Mouse (Mus musculus) left cerebral cortex, adult 9 months (tissue): ENCODE measurements around the gene Sfxn5.

ENCODE experiments used
- DNase-seq, 2 experiments: peaks; one replicate each; pipeline ENCODE4 v3.0.0; 2022; ENCODE audit warnings: low spot score in 2 of 2

Gene Sfxn5

DNA sequence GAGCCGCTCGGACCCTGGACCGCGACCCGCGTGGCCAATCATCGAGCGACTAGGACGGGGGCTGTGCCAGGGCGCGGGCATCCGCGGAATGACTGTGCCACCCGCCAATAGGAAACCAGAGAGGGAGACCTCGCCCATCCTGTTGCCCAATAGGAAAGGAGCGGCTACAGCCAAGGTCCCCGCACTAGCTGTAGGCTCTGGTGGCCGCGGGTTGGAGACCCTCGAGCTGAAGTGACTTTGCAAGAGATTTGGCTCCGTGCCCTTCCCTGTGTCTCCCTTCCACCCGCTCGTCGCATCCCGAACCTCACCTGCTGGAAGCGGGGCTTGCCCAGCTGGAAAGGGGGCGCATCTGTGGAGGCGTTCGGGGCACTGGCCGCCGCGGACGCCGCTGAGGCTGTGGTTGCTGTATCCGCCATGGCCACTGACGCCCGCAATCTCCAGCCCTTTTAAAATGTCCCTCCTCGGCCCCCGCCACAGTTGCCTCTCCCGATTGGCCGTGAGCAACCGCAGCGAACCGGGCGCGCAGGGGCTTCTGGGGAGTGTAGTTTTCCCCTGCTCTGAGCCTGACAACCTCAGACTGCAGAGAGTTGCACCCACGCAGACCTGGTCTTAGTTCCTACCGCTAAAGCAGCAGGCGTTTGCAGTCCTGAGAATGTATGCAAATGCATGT lies at the start of gene Sfxn5:
TSS of gene Sfxn5 (minus strand) at position 423 of the 670 bp plus-strand sequence.
- peak; percentile 91 to 97 for DNase-seq

DNA sequence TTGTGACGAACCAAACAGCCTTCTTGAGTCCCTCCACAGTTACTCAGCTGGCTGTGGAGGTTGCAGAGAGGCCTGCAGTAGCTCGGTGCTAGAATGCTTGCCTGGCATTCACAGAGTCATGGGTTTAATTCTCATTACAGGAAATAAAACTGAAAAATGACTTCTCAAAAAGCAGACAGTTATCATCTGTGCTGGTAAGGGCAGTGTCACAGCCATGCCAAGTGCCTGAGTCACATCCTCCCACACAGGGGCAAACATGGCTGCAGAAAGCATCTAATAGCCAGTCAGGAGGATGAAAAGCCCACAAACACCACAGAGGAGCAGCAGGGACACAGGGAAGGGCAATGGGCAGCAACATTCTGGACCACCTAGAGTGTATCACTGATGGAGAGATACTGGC lies 49.6 kb upstream of the Sfxn5 start:
- DNase-seq, result no peak

DNA sequence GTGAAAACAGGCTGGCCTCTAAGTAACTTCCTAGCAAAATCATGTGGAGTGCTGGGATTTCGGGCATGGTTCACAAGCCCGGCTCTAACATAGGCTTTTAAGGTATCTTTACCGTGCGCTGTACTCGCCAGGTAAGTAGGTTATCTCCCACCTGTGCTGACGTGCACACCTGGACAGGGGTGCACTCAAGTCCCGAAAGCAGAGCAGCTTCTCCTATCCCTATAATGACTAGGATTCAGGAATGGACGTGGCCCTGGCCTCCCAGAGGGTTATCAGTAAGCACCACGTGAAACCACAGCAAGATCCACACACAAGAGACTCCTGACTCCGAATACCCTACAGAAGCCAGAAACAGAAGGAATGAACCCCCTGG lies 48.4 kb upstream of the Sfxn5 start:
- no peak for DNase-seq

DNA sequence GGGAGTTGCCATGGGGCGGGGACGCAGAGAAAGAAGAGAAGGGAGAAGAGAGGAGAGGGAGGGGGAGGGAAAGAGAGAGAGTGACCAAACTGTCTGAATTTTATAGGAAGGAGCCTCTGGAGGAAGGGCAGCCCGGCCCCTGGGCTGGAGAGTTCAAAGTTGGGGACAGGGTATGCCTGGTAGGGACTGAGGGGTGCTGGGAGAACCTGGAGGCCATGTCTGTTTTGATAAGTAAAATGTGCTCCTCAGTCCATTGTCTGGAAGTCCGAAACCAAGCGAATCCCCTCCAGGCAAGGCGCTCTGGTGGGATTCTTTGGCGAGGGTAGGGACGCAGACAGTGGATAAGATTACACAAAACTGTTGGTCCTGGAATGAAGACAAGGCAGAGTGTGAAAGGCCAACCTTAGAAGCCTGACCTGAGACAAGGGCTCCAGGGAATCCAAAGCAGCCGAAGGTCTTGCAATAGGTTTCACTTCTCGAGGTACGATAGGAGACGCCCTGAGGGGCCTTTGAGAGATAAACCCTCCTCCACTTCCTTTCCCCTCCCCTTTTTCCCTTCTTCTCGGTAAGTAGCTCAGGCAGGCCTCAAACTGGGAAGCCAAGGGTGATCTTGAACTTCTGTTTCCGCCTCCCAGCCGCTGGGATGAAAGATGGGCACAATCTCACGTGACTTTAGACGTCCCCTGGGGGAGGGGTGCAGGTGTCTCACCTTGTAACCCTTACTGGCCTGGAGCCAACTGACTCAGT lies 47.9 kb upstream of the Sfxn5 start:
- DNase-seq, result no peak

DNA sequence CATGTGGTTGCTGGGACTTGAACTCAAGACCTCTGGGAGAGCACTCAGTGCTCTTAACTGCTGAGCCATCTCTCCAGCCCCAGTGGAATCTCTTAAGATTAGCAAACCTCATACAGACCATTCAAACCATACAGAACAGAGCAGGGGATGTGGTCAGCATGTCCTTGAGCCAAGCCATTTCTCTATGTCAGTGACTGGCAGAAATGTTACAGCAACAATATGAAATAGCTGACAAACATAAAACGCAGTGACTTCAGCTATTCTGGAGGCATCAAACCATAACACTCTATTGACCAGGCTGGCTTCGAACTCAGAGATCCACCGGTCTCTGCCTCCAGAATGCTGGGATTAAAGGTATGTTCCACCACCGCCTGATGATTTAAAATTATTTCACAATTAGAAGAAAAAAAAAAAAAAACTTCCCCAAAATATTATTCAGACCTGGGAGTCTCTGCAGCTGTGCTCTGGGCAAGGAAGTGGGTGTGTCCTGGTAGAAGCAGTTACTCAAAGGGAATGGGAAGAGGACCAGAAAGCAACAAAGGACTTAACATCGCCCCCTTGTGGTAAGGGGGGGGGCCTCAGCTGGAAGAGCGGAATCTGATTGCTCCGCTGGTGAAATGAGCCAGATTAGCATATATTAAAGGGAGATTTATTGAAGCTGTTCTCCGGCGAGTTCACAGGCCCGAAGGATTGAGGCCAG lies 47.1 kb upstream of the Sfxn5 start:
- peak in 1 of 2 experiments; percentile 90 for DNase-seq

DNA sequence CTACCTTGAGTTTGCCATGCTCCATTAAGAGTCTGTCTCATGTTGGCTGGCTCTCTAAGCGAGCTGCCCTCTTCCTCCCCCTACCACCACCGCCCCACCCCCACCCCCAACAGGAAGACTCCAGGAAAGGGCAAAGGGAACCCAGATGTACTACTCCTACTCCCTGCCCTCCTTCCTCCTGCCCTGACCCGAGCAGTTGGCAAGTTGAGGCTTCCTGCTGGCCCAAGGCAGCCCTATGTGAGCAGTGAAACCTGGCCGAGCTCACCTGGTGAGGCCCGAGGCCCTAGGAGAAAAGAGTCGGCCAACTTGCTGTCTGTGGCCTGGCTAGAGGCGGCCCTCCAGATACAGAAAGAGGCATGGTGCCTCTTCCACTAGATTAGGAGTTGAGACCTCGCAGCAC lies 45.4 kb upstream of the Sfxn5 start:
- DNase-seq, result no peak

DNA sequence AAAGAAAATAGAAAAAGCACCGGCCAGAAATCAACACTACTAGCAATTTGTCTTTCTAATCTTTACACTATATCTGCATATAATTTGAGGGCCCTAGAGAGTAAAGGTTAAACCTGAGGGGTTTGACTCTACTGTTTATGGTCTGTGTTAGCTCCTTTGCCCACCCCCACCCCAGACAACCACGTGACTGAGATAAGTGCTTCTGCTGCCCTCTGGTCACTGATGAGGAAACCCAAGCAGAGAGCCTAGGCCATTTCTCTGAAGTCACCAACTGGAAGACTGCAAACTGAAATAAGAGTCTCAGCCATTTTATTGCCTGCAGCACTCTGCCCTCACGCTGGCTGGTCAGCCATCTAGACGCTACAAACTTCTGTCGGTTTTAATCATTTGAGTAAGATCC lies 44.7 kb upstream of the Sfxn5 start:
- DNase-seq, result no peak

DNA sequence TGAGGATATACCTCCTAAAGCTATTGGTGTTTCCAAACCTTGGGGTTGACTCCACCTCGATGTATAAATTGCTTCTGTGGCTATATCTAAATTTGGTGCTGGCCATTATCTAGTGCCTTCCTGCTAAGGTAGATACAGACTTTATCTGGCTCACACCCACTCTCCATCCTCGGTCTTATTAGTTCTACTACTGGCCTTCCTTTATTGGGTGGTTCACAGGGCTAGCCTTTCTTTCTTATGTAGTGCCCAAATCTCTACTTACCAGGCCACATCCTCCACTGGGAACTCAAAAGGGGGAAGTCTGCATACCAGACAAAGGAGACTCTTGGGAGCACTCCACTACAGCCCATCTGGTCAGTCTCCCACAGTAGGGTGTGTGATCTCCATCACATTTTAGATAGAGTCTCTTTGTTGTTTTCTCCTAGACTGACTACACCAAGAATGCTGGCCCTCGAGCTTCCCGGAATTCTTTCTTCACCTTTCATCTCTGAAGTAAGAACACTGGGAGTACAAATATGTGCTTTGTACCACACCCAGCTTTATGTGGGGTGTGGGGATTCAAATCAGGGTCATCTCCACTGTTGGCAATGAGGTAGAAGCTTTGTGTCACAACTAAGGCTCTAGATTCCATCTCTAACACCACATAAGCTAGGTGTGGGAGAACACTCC lies 44.0 kb upstream of the Sfxn5 start:
- DNase-seq, result no peak

DNA sequence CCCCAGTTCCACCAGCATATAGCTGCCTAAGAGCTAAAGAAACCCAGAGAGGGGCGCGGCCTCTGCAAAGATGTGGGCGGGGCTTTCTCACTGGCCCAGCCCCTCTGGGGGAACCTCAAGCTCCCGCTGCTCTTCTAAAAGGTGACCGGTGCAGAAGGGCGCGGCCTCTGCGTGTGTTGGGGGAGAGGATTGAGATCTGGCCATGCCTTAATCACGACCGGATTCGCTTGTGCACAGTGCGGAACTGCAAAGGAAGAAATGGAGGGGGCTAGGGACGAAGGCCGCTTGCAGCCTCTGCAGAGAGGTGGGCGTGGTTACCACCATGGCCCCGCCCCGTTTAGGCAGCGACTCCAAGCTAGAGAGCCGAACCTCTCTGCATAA lies 41.5 kb upstream of the Sfxn5 start:
- peak; percentile 87 to 96 for DNase-seq

DNA sequence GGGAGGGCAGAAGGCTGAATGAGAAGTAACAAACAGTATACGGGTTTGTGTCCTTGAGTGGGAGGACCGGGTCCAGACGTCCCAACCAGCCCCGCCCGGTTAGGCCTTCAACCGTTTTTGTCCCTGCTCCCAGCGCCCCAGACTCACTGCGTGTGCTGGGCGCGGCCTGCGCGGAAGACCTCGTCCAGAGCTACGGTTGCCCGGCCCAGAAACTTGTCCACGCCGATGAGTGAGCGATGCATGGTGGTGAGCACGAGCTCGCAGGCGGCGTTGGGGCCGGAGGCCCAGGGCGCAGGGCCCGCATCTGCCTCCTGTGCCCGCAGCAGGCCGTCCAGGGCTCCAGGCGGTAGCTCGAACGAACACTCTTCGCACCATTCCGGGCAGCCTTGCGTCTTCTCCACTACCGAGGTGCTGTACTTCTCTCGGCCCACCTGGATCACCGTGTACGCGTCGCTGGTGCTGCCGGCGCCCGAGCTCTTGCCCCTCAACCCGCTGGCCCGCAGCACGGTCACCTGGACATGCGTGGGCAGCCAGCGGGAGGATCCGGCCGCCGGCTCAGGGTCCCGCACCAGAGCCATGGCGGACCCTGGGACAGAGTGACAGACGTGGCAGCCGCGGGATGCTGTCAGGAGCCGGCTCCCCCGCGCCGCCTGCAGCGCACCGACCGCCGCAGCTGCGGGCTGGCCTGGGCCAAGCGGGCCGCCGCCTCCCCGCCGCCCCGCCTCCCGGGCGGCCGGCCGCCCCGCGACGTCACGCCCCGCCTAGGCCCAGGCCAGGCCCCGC lies 40.9 kb upstream of the Sfxn5 start, which contains the start of gene Rab11fip5:
TSS of gene Rab11fip5 (minus strand) at position 684 of the 783 bp plus-strand sequence.
- DNase-seq, result no peak

DNA sequence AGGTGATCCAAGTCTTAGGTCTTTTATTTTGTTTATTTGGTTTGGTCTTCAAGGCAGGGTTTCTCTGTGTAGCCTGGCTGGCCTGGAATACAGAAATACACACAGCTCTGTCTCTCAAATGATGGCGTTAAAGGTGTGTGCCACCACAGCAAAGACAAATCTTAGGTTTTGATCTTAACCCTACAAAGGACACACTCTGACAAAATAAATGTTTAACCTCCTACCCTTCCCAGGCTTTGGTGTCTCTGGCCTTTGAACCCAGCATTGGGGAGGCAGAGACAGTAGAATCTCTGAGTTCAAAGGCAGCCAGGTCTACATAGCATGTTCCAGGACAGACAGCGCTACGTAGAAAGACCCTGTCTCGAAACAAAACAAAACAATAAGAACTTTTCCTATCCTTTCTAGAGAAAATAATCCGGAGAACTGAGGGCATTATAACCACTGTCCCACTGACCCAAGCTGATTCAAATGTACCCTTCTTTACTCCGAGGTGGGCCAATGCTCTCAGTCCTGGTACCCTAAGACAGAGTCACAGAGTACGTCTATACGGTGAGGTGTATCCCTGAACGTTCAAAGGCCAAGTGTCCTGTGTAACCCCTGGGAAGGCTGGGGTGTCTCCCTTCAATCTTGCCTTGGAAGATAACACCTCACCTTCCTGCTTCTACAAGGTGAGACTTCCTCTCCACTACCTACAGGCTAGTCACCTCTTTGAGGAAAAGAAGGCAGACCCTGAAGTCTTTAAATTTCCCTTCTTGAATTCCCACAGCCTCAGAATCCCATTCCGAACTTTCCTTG lies 40.0 kb upstream of the Sfxn5 start:
- no peak for DNase-seq

DNA sequence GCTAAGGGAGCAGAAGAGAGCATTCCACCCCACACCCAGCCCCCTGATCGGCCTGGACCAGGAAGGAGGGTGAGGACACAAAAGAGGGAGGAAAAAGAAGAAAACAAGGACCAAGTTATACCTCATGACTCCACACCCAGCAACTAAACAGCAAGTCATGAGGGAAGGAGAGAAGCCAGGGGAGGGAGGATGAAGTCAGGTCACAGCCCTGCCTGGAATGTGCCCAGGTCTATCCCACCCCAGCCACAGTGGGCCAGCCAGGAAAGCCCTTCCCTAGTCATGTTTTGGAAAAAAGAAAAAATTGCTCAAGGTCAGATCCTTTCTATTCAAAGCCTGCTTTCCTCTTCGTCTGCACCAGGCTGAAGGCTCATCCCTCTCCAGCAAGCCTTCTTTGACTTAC lies 39.3 kb upstream of the Sfxn5 start:
- no peak for DNase-seq

DNA sequence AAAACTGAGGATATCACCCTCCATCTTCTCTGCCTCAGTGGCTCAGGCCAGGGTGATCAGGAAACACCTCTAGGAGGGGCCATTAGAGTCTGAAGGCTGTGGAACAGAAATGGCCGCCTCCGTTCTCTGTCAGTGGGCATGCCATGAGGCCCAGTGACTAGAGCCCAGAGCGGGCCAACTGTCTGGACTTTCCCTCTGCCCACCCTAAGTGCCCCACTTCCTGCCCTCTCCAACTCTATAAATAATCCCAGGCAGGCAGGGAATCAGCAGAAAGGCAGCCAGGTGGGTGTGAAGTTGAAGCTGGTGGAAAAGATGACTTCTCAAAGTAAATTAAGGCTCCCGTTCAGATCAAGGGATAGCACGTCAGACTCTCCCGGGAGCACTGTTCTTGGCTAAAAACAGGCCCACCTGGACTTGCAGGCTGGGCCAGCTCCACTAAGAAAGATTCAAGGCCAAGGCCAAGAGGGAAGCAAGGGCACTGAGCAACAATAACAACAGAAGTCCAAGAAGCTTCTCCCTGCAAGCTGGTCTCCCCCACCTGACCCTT lies 38.7 kb upstream of the Sfxn5 start:
- DNase-seq, result no peak

DNA sequence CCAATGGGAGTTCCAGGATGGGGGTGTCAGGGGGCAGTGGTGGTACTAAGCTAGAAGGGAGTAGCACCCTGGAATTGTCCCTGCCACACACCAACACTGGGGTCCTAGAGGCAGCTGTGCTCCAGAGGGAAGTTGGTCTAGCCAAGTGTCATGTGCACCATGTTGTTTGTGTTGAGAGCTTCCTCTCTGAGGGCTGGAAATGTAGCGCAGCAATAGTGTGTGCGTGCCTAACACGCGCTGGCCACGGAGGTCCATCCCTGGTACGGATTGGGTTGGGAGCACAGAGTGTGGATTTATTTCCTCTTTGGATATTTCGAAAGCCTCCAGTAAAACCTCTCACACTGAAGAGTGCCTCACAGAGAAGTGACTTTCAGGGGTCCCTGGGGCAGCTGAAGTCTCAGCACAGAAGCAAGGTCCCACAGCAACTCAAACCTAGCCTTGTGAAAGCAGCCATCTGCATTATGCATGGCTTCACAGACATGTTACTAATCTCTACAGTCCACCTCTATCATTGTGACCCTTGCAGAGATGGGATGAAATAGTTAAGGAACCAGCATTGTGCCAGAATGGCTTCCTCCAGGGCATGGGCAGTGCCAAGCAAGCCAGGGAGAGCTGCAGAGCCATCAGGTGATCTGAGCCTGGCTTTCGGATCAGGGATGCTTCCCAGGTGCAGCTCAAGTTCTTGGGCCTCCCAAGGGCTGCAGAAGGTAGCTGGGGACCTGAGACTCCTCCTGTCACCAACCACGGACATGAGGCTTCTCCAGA lies 37.6 kb upstream of the Sfxn5 start:
- DNase-seq, result no peak

DNA sequence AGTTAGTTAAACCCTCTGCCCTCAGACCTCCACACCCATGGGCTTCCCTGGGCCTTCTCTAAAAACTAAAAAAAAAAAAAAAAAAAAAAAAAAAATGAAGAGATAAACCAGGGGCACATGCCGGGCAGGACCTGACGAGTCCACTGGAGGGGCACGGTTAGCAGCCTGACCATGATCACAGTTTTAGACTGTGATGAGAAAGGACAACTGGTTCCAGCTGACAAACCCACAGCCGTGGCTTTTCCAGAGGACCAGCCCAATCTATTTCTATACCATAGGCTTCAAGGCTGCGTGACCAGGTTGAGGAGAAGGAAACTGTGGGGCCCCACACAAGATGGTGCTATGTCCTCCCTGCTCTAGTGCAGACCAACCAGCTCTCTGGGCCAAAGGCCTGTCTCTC lies 36.8 kb upstream of the Sfxn5 start:
- no peak for DNase-seq

DNA sequence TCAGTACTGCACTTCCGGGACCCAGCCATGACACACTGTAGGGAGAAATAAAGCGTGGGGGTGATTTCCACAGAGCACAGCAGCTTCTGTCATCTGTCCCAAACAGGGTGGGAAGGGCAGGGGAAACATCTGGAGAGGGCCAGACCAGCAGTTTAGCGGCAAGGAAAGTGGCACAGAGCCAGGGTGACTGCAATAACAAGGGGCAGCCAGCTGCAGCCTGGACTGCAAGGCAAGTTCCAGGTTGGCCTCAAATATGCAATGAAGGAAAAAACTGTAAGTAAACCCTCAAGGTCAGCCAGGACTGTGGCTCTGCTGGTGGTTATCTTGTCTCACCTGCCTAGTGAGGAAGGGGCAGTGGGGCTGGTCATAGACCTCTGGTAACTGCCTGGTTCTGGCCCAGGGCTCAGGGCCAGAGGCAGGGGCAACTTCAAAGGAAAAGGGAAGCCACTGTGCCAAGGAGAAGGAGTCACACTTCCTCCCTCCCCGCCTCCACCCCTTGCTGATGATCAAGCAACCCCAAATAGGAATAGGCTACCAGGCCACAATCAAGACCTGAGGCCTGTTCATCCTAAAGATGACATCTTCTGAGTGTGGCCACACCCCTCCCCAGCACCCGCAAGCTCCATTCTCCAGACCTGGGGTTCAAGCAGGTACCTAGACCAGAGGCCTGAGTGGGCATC lies 36.1 kb upstream of the Sfxn5 start:
- DNase-seq, result no peak

DNA sequence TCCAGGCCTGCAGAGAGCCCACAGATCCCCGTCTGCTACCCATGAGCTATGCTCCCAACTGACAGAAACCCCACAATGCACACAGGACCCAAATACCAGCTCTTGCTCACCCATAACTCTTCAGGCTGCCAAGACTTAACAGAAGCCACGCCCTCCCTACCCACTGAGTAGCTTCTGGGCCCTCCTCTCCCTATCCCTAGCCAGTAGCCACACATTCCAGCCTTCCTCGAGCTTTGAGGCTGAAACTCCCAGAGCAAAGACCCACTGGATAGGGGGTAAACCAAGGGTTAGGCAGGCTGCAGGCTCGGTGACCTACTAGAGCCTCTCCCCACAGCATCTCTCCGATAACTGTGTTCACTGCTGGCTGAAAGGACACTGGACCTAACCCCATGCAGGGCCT lies 35.5 kb upstream of the Sfxn5 start:
- no peak for DNase-seq

DNA sequence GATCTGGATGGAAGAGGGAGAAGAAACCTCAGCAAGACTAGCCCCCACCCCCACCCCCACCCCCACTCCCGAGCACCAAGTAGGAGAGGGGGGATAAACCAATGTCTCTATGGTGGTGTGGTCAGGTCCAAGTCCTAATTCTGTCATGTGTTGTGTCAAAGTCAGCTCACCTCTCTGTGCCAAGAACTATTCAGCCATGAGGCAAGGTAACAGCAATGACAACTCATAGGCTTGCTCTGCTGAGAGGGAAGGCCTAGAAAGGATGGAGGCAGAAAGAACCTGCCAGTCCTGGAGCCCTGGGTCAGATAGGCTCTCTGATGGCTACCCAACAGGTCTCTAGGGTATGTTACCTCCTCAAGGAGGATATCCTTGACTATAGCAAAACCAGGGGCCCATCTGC lies 34.9 kb upstream of the Sfxn5 start:
- DNase-seq, result no peak

DNA sequence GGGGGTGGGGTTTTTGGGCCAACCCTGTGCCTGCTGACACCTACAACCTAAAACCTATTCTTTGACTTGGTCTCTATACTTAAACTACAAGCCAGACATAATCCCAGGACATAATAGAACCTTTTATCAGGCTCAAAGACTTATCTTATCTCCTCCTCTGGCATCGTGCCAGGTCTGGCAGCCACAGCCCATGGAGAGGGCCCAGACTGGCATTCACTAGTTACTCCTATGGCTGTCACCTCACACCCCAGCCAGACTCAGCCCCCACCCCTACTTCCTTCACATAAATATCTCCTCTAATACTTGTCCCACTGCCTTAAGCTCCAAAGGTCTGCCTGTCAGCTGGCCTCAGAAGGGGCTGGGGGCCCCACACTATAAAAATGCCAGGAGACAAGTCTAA lies 33.2 kb upstream of the Sfxn5 start:
- DNase-seq, result no peak
